Mouse (Mus musculus): ENCODE results near the gene Slc10a1. TPM values are rescaled to one million over a fixed set of nuclear protein-coding genes. Genes with fewer than 3 reads are reported as not detected.

Slc10a1 gene
- polyA plus RNA-seq, 1 experiment from 2014 or later = 0.94 TPM

DNA sequence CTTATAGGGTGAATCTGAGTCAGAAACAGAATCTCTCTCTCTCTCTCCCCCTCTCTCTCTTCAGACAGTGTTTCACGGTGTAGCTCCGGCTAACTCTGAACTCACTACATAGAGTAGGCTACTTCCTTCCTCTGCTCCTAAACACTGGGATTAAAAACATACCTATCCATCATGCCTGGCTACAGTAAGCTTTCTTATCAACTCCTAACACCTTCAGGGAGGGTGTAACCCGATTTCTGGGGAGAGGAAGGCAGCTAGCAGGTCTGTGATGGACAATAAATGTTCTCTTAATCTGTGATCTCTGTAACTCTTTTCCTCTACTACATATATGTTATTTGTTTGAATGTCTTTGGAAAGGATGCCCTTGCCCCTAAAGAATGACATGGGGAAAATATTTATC lies 25.1 kb downstream of the Slc10a1 start:
- Histone ChIP-seq H3K27ac (no peak overlapping the region), H3K4me2 (no peak overlapping the region), H3K9me3 (no peaks in the 10 kb centered on the region), H3K4me1 (peaks cover 21% of the 10 kb centered on the region), H3K27me3 (no peaks in the 10 kb centered on the region), H3K9ac (no peak overlapping the region), H3K36me3 (peaks cover 16% of the 10 kb centered on the region), H3K4me3 (no peak overlapping the region)
- 76% methylated on average over 3 of the region's 3 CpGs for WGBS
- no peak for ATAC-seq (ENCODE audit: insufficient number of reproducible peaks, insufficient read depth, low FRiP score, low TSS enrichment, low read depth)

DNA sequence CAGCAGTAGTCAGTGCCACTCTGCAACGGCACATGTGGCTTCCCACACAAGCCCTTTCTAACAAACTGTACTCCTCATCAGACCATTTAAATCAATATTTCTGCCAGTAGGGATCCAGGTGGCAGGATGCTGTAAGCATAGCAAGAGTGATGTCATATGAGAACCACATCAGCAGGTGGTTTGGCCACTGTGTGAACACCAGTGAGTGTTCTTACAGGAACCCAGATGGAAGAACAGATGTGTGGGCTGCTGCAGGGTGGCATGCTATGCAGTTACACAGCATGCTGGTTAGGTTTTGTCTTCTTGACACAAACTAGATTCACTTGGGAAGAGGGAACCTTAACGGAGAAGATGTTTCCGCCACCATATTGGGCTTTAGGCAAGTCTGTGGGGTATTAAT lies 26.6 kb downstream of the Slc10a1 start:
- H3K9me3 ChIP-seq = no peaks in the 10 kb centered on the region

DNA sequence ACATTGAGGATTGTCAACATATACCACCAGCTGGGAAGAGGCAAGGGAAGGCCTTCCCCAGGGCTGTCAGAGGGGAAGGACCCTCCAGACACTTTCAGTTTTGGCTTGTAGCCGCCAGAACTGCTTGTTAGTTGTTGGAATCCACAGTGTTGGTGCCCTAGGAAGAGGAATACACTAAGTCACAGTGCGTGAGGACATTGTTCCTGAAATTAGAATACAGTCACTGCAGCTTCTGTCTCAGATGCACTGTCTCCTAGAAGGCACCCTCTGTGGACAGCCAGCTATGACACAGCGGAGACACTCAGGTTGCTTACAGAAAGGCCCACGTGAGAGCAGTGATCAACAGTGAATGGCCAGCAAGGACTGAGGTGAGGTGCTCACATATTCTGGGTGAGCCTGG lies 29.3 kb downstream of the Slc10a1 start:
- Histone ChIP-seq H3K9me3 (no peaks in the 10 kb centered on the region), H3K4me1 (peaks cover 4% of the 10 kb centered on the region; the same call in 1 of the 2 replicates), H3K9ac (no peak overlapping the region), H3K27ac (no peak overlapping the region), H3K4me3 (no peak overlapping the region), H3K4me2 (no peak overlapping the region), H3K36me3 (no peaks in the 10 kb centered on the region), H3K27me3 (no peaks in the 10 kb centered on the region)
- no peak for ATAC-seq (ENCODE audit: insufficient number of reproducible peaks, insufficient read depth, low FRiP score, low TSS enrichment, low read depth)
- WGBS = 75% methylated on average over 4 of the region's 4 CpGs

More for the DNA sequence above, 26.6 kb downstream of the Slc10a1 start:
- peaks cover 3% of the 10 kb centered on the region for H3K36me3 ChIP-seq
- H3K27me3 ChIP-seq = no peaks in the 10 kb centered on the region
- no peak overlapping the region for H3K4me2 ChIP-seq
- no peak overlapping the region for H3K27ac ChIP-seq
- H3K9ac ChIP-seq = no peak overlapping the region
- WGBS = 91% methylated on average over 3 of the region's 3 CpGs
- no peak for ATAC-seq (ENCODE audit: insufficient number of reproducible peaks, insufficient read depth, low FRiP score, low TSS enrichment, low read depth)
- peaks cover 9% of the 10 kb centered on the region for H3K4me1 ChIP-seq
- H3K4me3 ChIP-seq = no peak overlapping the region

DNA sequence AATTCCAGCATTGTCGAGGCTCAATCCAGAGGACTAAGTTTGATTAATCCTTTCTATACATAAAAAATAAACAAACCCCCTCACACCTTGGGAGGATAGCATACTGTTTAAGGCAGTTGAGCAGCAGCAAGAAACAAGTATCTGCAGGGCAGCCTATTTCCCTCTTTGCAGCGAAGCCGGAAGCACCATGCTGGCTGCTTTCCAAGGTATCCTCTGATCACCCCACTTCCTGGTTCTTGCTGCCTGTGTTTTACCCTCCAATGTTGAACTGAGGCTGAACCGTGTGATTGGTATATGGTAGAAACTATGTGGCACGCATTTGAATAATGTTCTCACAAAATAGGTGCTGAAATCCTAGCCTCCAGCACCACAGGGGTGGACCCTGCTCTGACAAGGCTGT lies 29.9 kb downstream of the Slc10a1 start:
- WGBS = 50% methylated on average over 5 of the region's 5 CpGs
- no peak overlapping the region for H3K4me2 ChIP-seq
- H3K4me1 ChIP-seq = peaks cover 4% of the 10 kb centered on the region; the same call in 1 of the 2 replicates
- H3K27me3 ChIP-seq = no peaks in the 10 kb centered on the region
- no peaks in the 10 kb centered on the region for H3K9me3 ChIP-seq
- H3K4me3 ChIP-seq = no peak overlapping the region
- ATAC-seq (ENCODE audit: insufficient number of reproducible peaks, insufficient read depth, low FRiP score, low TSS enrichment, low read depth) = no peak
- H3K9ac ChIP-seq = no peak overlapping the region
- no peak overlapping the region for H3K27ac ChIP-seq
- H3K36me3 ChIP-seq = no peaks in the 10 kb centered on the region

DNA sequence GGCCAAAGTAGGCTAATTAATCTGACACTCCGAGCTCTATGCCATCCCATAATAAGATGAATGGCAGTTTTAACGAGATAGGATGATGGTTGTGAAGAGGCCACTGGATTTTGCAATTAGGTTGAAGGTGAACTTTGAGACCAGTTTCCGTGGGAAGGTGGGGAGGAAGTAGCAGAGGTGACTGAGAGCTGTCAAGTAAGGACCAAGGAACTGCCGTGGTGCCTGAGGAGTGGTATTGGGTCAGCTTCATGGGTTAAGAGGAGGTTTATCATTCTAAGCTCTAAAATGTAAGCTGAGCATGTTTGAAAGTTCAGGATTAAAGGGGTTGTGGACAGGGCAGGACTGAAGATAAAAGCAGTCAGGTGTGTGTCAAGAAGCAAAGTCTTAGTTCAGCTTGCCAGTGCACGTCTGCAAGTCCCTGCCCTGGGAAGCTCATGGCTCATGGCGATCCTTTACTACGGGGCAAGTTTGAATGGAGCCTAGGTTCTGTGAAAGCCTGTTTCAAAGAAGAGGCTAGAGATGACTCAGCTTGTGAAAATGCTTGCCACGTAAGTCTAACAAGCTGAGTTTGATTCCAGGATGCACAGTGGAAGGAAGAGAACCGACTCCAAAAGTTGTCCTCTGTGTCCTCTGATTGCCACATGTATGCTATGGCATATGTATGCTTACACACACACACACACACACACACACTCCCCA lies 31.0 kb downstream of the Slc10a1 start:
- Histone ChIP-seq H3K27me3 (no peaks in the 10 kb centered on the region), H3K4me1 (peaks cover 4% of the 10 kb centered on the region; the same call in 1 of the 2 replicates), H3K4me3 (no peak overlapping the region), H3K9me3 (no peaks in the 10 kb centered on the region), H3K4me2 (no peak overlapping the region), H3K36me3 (no peaks in the 10 kb centered on the region), H3K9ac (no peak overlapping the region), H3K27ac (no peak overlapping the region)
- WGBS = 71% methylated on average over 9 of the region's 9 CpGs
- ATAC-seq (ENCODE audit: insufficient number of reproducible peaks, insufficient read depth, low FRiP score, low TSS enrichment, low read depth) = no peak

DNA sequence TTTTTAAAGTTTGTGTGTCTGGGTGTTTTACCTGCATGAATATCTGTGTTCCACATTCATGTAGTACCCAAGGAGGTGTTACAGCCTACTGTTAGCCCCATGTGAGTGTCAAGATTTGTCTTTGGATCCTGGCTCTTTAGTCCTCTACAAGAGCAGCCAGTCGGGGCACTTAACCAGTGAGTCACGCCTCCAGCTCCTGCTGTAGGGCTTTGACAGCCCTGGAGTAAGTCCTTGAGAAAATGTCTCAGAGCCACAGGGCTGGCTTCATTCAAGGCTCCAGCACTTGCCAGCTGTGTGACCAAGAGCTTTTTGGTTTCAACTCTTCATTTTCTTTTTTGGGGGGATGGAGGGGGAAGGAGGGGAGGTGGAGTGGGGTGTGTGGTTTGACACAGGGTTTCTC lies 31.8 kb downstream of the Slc10a1 start:
- H3K4me1 ChIP-seq = peaks cover 4% of the 10 kb centered on the region; the same call in 1 of the 2 replicates
- H3K27me3 ChIP-seq = no peaks in the 10 kb centered on the region
- no peak overlapping the region for H3K9ac ChIP-seq
- no peaks in the 10 kb centered on the region for H3K36me3 ChIP-seq
- H3K4me3 ChIP-seq = no peak overlapping the region
- no peaks in the 10 kb centered on the region for H3K9me3 ChIP-seq
- no peak overlapping the region for H3K27ac ChIP-seq
- 67% methylated on average over 2 of the region's 2 CpGs for WGBS
- no peak for ATAC-seq (ENCODE audit: insufficient number of reproducible peaks, insufficient read depth, low FRiP score, low TSS enrichment, low read depth)
- no peak overlapping the region for H3K4me2 ChIP-seq

DNA sequence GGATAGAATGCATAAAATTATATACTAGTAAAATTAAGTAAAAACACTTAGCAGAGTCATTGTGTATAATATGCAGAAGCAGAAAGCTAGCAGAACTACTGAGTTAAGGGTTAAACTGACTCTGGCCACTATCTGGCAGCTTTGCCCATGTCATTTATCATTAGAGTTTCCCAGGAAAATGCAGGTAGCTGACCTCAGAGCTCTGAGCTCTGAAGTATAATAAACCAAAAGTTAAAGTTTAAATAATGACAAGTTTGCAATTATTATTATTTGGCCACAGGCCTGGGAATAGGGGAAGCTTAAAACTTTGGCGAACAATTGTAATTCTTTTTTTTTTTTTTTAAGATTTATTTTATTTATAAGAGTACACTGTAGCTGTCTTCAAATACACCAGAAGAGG lies 35.6 kb downstream of the Slc10a1 start:
- H3K27me3 ChIP-seq = no peaks in the 10 kb centered on the region
- H3K36me3 ChIP-seq = no peaks in the 10 kb centered on the region
- no peak overlapping the region for H3K4me3 ChIP-seq
- no peak overlapping the region for H3K4me2 ChIP-seq
- ATAC-seq (ENCODE audit: insufficient number of reproducible peaks, insufficient read depth, low FRiP score, low TSS enrichment, low read depth) = no peak
- no peak overlapping the region for H3K27ac ChIP-seq
- no peaks in the 10 kb centered on the region for H3K9me3 ChIP-seq
- 94% methylated on average over 1 of the region's 1 CpGs for WGBS
- H3K9ac ChIP-seq = no peak overlapping the region
- H3K4me1 ChIP-seq = no peaks in the 10 kb centered on the region

DNA sequence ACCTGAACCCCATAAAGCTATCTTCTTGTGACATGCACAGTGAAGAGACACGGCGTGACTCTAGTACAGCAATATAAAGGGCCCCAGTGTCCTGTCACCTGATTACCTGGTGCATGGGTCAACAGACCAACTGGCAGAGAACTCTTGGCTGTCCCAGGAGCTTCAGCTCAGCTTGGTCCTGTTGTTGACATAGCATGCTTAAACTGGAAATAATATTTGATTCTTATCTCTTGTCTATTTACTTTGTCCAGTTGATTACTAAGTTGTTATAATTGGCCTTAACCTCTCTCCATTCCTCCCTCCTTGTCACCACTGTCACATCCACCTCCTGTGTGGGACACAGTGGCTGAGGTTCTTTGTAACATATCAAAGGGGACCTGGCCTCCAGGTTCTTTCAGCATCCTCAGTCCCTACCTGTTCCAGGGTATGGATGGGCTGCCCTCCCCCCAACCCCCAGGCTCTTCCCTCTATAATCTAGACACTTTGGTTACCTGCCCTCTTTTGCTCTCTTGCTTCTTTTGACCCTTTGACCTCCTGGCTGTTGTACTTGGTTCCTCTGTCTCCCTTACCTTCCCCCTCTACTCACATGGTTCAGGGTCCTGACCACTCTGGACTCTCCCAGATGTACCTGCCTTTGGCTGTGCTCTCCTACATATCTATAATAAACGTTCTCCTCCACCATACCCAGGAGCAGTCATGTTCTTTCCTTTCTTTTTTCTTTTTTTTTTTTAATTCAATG lies 36.9 kb downstream of the Slc10a1 start:
- WGBS = 87% methylated on average over 3 of the region's 3 CpGs
- no peak for ATAC-seq (ENCODE audit: insufficient number of reproducible peaks, insufficient read depth, low FRiP score, low TSS enrichment, low read depth)
- Histone ChIP-seq H3K4me2 (no peak overlapping the region), H3K9me3 (no peaks in the 10 kb centered on the region), H3K4me3 (no peak overlapping the region), H3K27ac (no peak overlapping the region), H3K27me3 (no peaks in the 10 kb centered on the region), H3K9ac (no peak overlapping the region), H3K4me1 (no peaks in the 10 kb centered on the region), H3K36me3 (no peaks in the 10 kb centered on the region)

DNA sequence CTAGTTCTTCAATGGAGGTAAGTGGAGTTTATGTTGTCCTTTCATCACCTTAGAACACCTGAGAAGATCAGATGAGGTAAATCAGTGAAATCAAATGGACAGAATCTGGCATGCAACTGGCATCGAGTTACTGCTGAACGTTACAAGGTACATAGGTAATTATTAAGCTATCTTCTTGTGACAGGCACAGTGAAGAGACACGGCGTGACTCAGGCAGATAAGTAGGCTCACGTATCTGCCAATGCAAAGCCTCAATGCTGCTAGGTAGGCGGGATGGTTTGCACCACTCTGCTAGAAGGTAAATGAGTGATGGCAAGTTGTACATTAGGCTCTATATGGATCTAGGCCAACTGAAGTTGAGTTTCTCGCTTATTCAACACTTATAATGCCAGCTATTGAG lies 38.4 kb downstream of the Slc10a1 start:
- Histone ChIP-seq H3K4me2 (no peak overlapping the region), H3K27ac (no peak overlapping the region), H3K4me1 (no peaks in the 10 kb centered on the region), H3K4me3 (no peak overlapping the region), H3K36me3 (no peaks in the 10 kb centered on the region), H3K27me3 (no peaks in the 10 kb centered on the region), H3K9ac (no peak overlapping the region), H3K9me3 (no peaks in the 10 kb centered on the region)
- 79% methylated on average over 7 of the region's 7 CpGs for WGBS
- no peak for ATAC-seq (ENCODE audit: insufficient number of reproducible peaks, insufficient read depth, low FRiP score, low TSS enrichment, low read depth)

DNA sequence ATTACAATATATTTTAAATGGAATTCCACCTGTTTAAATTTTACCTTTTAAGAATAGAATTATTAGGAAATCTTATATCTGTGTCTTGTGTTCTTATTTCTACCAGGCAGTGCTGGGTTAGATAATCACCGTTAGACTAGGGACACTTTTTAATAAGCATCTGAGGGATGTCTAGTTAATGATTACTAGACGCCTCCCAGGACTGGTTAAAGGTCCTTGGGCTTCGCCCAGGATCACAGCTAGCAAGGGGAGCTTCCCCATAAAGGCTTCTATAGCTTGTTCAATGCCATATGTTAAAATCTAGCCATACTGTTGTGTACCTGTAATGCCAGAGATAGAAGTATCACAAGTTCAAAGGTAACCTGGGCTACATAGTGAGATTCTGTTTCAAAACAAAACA lies 39.6 kb downstream of the Slc10a1 start:
- 81% methylated on average over 3 of the region's 3 CpGs for WGBS
- Histone ChIP-seq H3K4me2 (no peak overlapping the region), H3K4me3 (no peak overlapping the region), H3K4me1 (0 out of 2 replicates have a peak, but pooled peaks cover 4% of the 10 kb centered on the region), H3K27ac (no peak overlapping the region), H3K9ac (no peak overlapping the region), H3K9me3 (no peaks in the 10 kb centered on the region), H3K36me3 (no peaks in the 10 kb centered on the region), H3K27me3 (no peaks in the 10 kb centered on the region)
- no peak for ATAC-seq (ENCODE audit: insufficient number of reproducible peaks, insufficient read depth, low FRiP score, low TSS enrichment, low read depth)

DNA sequence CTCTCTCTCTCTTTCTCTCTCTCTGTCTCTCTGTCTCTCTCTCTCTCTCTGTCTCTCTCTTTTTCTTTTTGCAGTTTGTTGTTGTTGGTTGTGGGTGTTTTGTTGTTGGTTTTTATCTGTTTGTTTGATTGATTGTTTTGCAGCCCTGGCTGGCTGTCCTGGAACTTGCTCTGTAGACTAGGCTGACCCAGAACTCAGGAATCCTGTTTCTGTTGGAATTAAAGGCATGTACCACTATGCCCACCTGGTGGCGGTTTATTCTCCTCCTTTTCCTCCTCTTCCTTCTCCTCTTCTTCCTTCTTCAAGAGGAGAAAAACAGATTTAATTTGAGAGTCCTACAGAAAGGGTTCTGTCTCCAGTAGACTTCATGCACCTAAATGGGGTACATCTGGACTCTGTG lies 41.0 kb downstream of the Slc10a1 start:
- H3K36me3 ChIP-seq = no peaks in the 10 kb centered on the region
- no peak overlapping the region for H3K4me3 ChIP-seq
- H3K9ac ChIP-seq = no peak overlapping the region
- H3K4me2 ChIP-seq = no peak overlapping the region
- H3K27ac ChIP-seq = no peak overlapping the region
- no peaks in the 10 kb centered on the region for H3K27me3 ChIP-seq
- ATAC-seq (ENCODE audit: insufficient number of reproducible peaks, insufficient read depth, low FRiP score, low TSS enrichment, low read depth) = no peak
- H3K4me1 ChIP-seq = peaks cover 9% of the 10 kb centered on the region
- H3K9me3 ChIP-seq = no peaks in the 10 kb centered on the region
- 62% methylated on average over 1 of the region's 1 CpGs for WGBS

DNA sequence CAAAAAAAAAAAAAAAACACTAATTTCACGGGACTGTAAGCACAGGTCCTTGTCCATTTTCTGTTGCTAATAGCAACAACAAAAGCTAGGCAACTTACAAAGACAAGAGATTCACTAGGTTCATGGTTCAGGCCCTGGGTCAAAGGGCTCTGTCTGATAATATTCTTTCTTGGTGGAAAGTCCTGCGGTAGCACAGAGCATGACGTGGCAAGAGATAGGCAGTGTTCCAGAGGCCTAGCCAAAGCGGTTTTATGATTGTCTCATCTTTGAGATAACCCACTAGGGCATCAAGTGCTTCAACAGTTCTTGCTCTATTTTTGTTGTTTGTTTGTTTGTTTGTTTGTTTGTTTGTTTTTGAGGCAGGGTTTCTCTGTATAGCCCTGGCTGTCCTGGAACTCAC lies 42.0 kb downstream of the Slc10a1 start:
- 87% methylated on average over 4 of the region's 4 CpGs for WGBS
- Histone ChIP-seq H3K36me3 (no peaks in the 10 kb centered on the region), H3K4me3 (no peak overlapping the region), H3K9ac (no peak overlapping the region), H3K9me3 (no peaks in the 10 kb centered on the region), H3K4me2 (no peak overlapping the region), H3K27ac (no peak overlapping the region), H3K27me3 (no peaks in the 10 kb centered on the region), H3K4me1 (peaks cover 9% of the 10 kb centered on the region)
- ATAC-seq (ENCODE audit: insufficient number of reproducible peaks, insufficient read depth, low FRiP score, low TSS enrichment, low read depth) = no peak

Data from embryonic facial prominence, embryonic 13.5 days (tissue).